Mouse (Mus musculus) hindbrain, embryonic 12.5 days (tissue): Measurements from ENCODE around the gene Lamb2. TPM values are rescaled to one million over a fixed set of nuclear protein-coding genes. Genes with fewer than 3 reads are reported as not detected.

ENCODE experiments used
- polyA plus RNA-seq: library from polyadenylated mRNA; unstranded; fragments of >200 nt; fragmentation: Nextera tagmentation; extraction: Ambion mirVana; gene quantifications from 2 replicates; pipeline ENCODE4 v1.2.1, GENCODE M21; 2016

The Lamb2 gene
- polyA plus RNA-seq, 1 experiment from 2014 or later: 44.1 TPM

Other genes starting within 250 kb of the Lamb2 start
- 74.7 and 80.4 TPM in 2 replicates for gene Dag1, start 215.8 kb upstream of the Lamb2 start, polyA plus RNA-seq
- 79.1 and 81.7 TPM in 2 replicates for gene Nicn1, start 189.3 kb upstream of the Lamb2 start, polyA plus RNA-seq
- gene Amt, start 182.9 kb upstream of the Lamb2 start, polyA plus RNA-seq: 22.1 and 25.9 TPM in 2 replicates
- gene Rhoa, start 173.6 kb upstream of the Lamb2 start, polyA plus RNA-seq: 332 and 340 TPM in 2 replicates
- gene Tcta, start 173.6 kb upstream of the Lamb2 start, polyA plus RNA-seq: 43.0 and 44.2 TPM in 2 replicates
- gene Gpx1, start 140.8 kb upstream of the Lamb2 start, polyA plus RNA-seq: 647 and 730 TPM in 2 replicates
- gene Usp4, start 131.9 kb upstream of the Lamb2 start, polyA plus RNA-seq: 133 and 137 TPM in 2 replicates
- 1.7 and 2.5 TPM in 2 replicates for gene 1700102P08Rik, start 86.9 kb upstream of the Lamb2 start, polyA plus RNA-seq
- gene Ccdc36, start 51.3 kb upstream of the Lamb2 start, polyA plus RNA-seq: 1.2 and 1.3 TPM in 2 replicates
- not detected in 2 replicates for gene BC048562, start 43.3 kb upstream of the Lamb2 start, polyA plus RNA-seq
- 47.2 and 49.7 TPM in 2 replicates for gene Ccdc71, start 19.2 kb upstream of the Lamb2 start, polyA plus RNA-seq
- 57.7 and 57.9 TPM in 2 replicates for gene Klhdc8b, start 18.2 kb upstream of the Lamb2 start, polyA plus RNA-seq
- 107 and 112 TPM in 2 replicates for gene Usp19, start 10.9 kb downstream of the Lamb2 start, polyA plus RNA-seq
- gene Qars, start 28.0 kb downstream of the Lamb2 start, polyA plus RNA-seq: 82.9 and 94.0 TPM in 2 replicates
- gene Qrich1, start 37.1 kb downstream of the Lamb2 start, polyA plus RNA-seq: 162 and 171 TPM in 2 replicates
- 128 and 131 TPM in 2 replicates for gene Impdh2, start 80.5 kb downstream of the Lamb2 start, polyA plus RNA-seq
- 53.4 and 57.0 TPM in 2 replicates for gene Ndufaf3, start 87.7 kb downstream of the Lamb2 start, polyA plus RNA-seq
- gene Dalrd3, start 90.2 kb downstream of the Lamb2 start, polyA plus RNA-seq: 232 and 248 TPM in 2 replicates
- 290 and 293 TPM in 2 replicates for gene Wdr6, start 99.0 kb downstream of the Lamb2 start, polyA plus RNA-seq
- 19.0 and 19.9 TPM in 2 replicates for gene P4htm, start 117.9 kb downstream of the Lamb2 start, polyA plus RNA-seq
- 50.4 and 54.8 TPM in 2 replicates for gene Arih2, start 169.7 kb downstream of the Lamb2 start, polyA plus RNA-seq
- 40.0 and 41.4 TPM in 2 replicates for gene Slc25a20, start 182.4 kb downstream of the Lamb2 start, polyA plus RNA-seq
- 59.3 and 63.8 TPM in 2 replicates for gene Prkar2a, start 209.6 kb downstream of the Lamb2 start, polyA plus RNA-seq